Mouse (Mus musculus): ENCODE data around the gene Slc35f1.

The Slc35f1 gene

DNA sequence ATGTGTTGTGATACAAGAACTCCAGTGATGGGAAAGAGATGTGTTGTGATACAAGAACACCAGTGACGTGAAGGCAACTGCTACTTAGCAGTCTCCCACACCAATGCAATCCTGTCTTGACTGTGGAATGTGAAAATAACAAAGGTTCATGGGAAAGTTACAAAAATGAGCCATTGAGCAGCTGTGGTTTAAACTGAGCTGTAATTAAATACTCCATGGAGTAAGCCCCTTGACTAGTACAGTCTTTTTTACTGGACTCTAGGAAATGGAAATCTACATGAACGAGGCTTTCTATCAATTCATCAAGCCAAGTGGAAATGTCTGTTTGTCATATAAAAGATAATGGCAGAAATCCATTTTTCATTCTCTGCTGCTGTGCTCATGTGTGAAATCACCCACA is 411.1 kb downstream of the Slc35f1 start:
- no peak for DNase-seq (ENCODE audit: low read depth, low spot score)

DNA sequence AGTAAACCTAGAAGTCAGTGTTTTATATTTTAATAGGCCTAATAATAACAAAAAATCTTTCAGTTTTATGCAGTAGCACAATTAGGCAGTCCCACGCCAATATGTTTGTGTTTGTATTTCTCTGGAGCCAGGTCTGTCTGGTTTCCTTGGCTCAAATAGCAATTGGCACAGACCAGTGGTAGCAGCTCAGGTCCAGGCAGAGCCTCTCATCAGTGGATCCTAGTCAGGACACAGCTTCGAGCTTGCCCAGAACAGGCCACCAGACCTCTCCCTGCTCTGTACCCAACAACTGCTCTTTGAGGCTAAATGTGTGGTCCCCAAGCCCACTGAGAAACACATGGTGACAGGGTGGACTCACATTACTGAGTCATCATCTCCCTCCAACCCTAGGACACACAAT is 412.1 kb downstream of the Slc35f1 start:
- no peak for DNase-seq (ENCODE audit: low read depth, low spot score)

DNA sequence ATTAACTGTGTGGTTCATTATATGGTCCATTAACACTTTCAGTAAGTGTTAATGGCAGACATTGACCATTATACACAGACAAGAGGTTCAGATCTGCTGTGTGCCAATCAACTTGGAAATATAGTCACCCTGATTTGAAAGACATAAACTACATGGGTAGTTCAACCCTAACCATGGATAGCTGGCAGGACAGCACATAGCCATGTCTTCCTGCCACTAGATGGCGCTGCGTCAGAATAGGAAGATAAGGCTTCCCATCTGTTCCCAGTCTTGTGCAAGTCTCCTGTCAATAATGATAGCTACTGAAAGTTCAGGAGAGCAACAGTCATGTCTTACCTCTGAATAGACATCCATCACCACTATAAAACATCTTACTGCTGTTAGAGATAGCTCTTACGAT is 424.7 kb downstream of the Slc35f1 start:
- peak; percentile 19 for DNase-seq (ENCODE audit: low read depth, low spot score)

DNA sequence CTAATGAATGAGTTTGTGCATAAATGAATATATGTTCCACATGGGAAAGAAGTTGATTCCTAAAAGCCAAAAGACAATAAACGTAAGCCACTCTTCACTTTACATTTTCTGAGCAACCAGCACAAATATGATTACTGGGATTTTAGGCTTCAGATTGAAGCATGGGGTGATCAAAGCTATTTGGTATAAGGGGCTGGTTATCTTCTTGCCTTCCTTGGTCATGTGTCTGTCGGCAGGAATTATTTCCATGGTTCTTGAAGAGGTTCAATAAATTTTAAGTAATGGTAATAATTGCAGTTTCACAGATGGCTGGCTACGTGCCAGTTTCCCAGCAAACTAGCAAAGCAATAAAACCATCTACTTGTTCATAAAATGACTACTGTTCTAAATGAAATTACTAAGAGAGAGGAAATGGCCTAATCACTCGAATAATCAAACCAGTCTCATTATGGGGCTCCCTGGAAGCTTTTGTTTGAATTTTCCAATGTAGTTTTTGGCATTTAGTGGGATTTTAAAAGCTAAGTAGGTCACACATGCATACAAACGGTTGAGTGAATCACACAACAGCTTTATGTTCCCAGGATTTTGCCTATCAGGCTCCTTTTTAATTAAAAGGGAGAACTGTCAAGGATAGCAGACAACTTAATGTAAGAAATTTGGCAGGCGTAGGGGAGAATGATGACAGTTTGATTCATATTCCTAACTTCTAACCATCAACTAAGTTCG is 425.5 kb downstream of the Slc35f1 start:
- DNase-seq (ENCODE audit: low read depth, low spot score): no peak

DNA sequence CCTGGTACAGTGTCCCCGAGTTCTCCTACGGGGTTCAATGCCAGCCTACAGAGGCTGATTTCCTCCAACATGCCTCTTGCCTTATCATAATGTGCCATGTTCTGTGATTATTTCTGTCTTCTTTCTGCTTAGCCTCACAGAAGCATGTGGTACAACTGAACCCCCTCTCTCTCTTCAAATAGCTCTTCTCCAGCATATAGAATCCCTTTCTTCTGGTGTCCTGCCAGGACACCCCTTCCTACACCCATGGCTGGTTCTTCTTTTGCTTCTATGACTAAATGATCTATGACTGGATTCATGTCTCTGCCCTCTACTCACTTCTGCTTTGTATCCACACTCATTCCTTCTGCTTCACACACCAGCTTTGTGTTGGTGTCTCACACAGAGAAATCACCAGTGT is 430.3 kb downstream of the Slc35f1 start:
- DNase-seq (ENCODE audit: low read depth, low spot score): no peak

DNA sequence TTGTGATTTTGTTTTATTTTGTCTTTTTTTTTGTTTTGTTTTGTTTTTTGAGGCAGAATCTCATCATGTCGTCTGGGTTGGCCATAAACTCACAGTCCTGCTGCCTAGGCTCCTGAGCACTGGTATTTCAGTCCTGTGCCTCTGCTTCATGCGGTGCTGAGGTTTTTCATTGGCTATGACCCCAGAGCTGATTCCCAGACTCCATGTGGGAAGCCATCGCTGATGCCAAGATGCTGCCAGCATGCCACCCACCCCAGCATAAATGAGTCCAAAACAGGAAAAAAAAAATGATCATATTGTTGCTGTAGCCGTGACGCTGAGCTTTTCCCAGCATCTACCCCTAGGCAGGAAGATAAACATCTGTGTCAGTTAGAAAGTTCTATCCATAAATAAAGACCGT is 434.0 kb downstream of the Slc35f1 start:
- no peak for DNase-seq (ENCODE audit: low read depth, low spot score)

DNA sequence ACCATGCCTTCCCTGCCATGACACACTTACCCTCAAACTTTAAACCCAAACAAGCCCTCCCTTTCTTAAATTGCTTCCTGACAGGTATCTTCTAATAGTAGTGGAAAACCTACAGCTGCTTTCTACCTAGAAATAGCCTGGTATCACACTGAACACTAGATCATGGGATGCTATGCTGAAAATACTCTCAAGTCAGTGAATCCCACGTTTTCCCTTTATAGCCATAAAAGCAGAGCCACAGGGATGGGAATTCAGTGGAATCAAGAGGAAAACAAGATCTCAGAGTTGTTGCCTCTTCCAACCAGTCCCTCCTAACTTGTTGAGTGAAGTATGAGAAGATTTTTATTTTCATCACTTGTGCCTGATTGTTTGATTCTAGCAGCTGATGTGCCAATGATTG is 442.4 kb downstream of the Slc35f1 start:
- no peak for DNase-seq (ENCODE audit: low read depth, low spot score)

DNA sequence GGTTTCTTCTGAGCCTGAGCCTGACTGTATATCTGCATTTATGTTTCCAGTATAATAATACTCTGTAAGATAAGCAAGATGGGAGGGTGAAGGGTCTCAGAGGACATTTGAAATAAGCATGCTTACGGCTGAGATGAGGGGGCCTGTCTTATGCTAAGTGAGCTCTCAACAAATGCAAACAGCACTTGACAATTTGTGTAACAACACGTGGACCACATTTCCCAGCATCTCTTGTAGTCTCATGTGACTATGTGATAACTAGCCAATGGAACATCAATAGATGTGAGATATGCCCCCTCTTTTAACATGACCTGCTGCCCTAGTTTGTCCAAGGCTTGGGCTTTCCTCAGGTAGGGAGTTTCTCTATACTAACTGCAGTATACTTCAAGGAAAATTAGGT is 460.0 kb downstream of the Slc35f1 start:
- no peak for DNase-seq (ENCODE audit: low read depth, low spot score)

DNA sequence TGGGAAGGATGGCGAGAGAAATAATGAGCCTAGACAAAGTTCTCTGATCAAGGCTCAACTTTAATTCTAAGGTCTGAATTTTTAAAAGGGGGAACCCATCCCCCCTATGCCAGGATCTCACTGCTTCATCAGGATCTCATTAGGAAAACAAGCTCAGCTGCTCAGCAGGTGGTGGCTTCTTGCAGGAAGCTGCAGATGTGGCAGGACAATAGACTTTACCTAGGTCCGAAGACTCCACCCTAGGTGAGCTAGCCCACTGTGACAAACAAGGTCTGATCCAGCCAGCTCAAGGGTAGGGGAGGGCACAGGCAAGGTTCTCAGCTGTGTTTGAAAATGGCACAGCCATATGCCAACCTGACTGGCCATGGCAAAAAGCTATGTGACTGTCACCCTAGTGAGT is 460.6 kb downstream of the Slc35f1 start:
- DNase-seq (ENCODE audit: low read depth, low spot score): no peak

DNA sequence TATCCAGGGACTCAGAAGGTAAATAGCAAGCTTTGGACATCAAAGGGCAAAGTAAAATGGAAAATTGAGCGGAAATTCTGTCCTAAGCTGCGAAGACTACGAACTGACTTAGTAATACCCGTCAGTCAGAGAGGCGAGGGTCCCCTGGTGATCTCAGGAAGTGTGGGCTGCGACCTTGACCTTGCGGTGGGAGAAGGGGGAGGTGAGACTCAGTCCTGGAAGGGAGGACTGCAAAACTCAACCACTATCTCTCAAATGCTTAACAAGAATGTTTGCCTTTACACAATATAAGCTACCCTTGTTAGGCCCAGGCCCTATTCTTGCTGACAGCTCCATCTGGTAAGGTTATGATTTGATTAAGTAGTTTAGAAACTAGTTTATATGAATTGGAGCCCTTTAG is 466.0 kb downstream of the Slc35f1 start:
- no peak for DNase-seq (ENCODE audit: low read depth, low spot score)

DNA sequence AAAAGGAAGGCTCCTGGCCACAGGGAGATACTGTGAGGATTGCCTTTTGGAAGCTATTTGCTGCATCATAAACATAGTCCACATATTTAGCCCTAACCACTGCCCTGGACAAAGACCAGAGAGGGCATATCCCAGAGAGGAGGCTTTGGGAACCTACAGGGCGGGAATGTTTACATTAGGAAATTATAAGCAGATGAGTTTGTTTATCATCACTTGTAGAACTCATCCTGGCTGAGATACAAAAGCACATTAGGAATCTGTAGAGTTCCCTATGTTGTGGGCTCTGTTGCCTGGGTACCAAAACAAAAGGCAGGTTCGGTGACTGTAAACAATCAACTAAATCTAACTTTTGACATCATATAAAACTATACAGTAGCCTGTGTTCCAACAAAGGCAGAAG is 467.4 kb downstream of the Slc35f1 start:
- DNase-seq (ENCODE audit: low read depth, low spot score): no peak
